Mouse (Mus musculus): ENCODE measurements at regions not wholly inside any gene's neighbourhood (a gene's known extent, or its start where the extent isn't known, plus 50 kb on each side); places are given as distances from the start of the nearest gene placed in this dataset.

- TF ChIP-seq GATA1 (IDR thresholded peaks at IDR 0.05; ENCODE audit: borderline replicate concordance, low read length): no peak
- TF ChIP-seq FLI1 (IDR thresholded peaks at IDR 0.05; ENCODE audit: low read length): no peak
These were observed 664.9 kb upstream of the Mdga2 start for GRCm38 (mm10) chr12:67887296-67887695.

Measured in megakaryocyte, embryonic 14.5 days (primary cell).